Mouse (Mus musculus) kidney, postnatal 4 days (tissue): ENCODE data around the gene Padi1.

ENCODE experiments used
- DNase-seq, 2 experiments: peaks; one replicate each; pipeline ENCODE4 v3.0.0; 2021; ENCODE audit warnings: mixed read lengths in 2 of 2

Gene Padi1

GRCm38 (mm10) chr4:140815996-140816917 lies 29.3 kb downstream of the Padi1 start:
- DNase-seq = peak; percentile 79 to 87

GRCm38 (mm10) chr4:140815496-140815895 lies 30.1 kb downstream of the Padi1 start:
- no peak for DNase-seq

GRCm38 (mm10) chr4:140814241-140815225 lies 31.0 kb downstream of the Padi1 start:
- DNase-seq = peak; percentile 69 to 82

- peak in 1 of 2 experiments; percentile 31 for DNase-seq
Measured at GRCm38 (mm10) chr4:140813358-140814185, 32.0 kb downstream of the Padi1 start.

GRCm38 (mm10) chr4:140812609-140813008 lies 33.0 kb downstream of the Padi1 start:
- DNase-seq = peak; percentile 58 to 69

- no peak for DNase-seq
Measured at GRCm38 (mm10) chr4:140812191-140812590, 33.4 kb downstream of the Padi1 start.

GRCm38 (mm10) chr4:140810458-140811260 lies 34.9 kb downstream of the Padi1 start, which contains the start of gene Padi3:
Gene Padi3, minus strand, starts transcription at chr4:140810648.
- DNase-seq = peak in 1 of 2 experiments; percentile 18

- no peak for DNase-seq
Measured at GRCm38 (mm10) chr4:140809118-140809517, 36.5 kb downstream of the Padi1 start.

- no peak for DNase-seq
Measured at GRCm38 (mm10) chr4:140804601-140805000, 41.0 kb downstream of the Padi1 start.

- no peak for DNase-seq
Measured at GRCm38 (mm10) chr4:140801364-140801763, 44.2 kb downstream of the Padi1 start.

GRCm38 (mm10) chr4:140796786-140797185 lies 48.8 kb downstream of the Padi1 start:
- DNase-seq = no peak

- DNase-seq = no peak
Measured at GRCm38 (mm10) chr4:140794678-140795077, 50.9 kb downstream of the Padi1 start.

GRCm38 (mm10) chr4:140793795-140794194 lies 51.8 kb downstream of the Padi1 start:
- DNase-seq = no peak

GRCm38 (mm10) chr4:140792584-140792983 lies 53.0 kb downstream of the Padi1 start:
- DNase-seq = no peak

- DNase-seq = no peak
Measured at GRCm38 (mm10) chr4:140791071-140791470, 54.5 kb downstream of the Padi1 start.

- DNase-seq = peak; percentile 59 to 73
Measured at GRCm38 (mm10) chr4:140789983-140790382, 55.6 kb downstream of the Padi1 start.

GRCm38 (mm10) chr4:140788983-140789382 lies 56.6 kb downstream of the Padi1 start:
- peak; percentile 86 to 87 for DNase-seq

GRCm38 (mm10) chr4:140788264-140788663 lies 57.3 kb downstream of the Padi1 start:
- no peak for DNase-seq

- peak; percentile 34 to 48 for DNase-seq
Measured at GRCm38 (mm10) chr4:140787414-140787813, 58.2 kb downstream of the Padi1 start.

GRCm38 (mm10) chr4:140785217-140785616 lies 60.4 kb downstream of the Padi1 start:
- no peak for DNase-seq

- no peak for DNase-seq
Measured at GRCm38 (mm10) chr4:140784292-140784945, 61.2 kb downstream of the Padi1 start.
